In the genomic region with DNA sequence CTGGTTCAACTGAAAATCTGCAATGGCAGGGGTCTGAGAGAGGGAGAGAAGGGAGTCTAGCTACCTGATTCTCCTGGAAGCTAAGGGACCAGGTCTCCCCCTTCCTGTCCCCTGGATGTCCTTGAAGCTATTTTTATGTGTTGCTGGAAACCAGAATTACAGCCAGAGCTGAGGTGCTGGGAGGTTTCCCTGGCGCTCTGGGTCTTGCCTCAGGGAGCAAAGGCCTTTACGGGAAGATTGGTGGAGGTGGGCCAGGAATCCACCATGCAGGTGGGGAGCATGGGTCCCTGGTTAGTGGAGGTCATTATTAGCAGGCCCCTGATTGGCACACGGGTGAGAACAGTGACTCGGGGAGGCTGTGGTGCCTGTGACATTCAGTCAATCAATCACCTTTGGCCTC, we compare ENCODE assay signal across 10 mouse cellular contexts. TPM values are rescaled to one million over a fixed set of nuclear protein-coding genes. Genes with fewer than 3 reads are reported as not detected.
DNase-seq lines count a peak whose midpoint lies in the region; ATAC-seq and TF ChIP-seq lines count a peak whose summit lies in the region.
"Had no signal": no experiment of that assay in that cellular context is flagged by ENCODE, and none has a peak within 500 bp of the region (broad histone marks: within the 10 kb centered on the region; RNA-seq: fewer than 3 reads in every experiment).

No protein-coding gene starts in this region.

- H3K9ac ChIP-seq in liver, postnatal 0 days (replicated peaks), result no peak overlapping the region
- no peak overlapping the region for H3K9ac ChIP-seq in liver, embryonic 11.5 days (ENCODE audit: low read depth, low read length)
- H3K9ac ChIP-seq in hindbrain, embryonic 11.5 days (ENCODE audit: low read depth, low read length), result peak overlapping the region; percentile 15
- no peak overlapping the region for H3K9ac ChIP-seq in neural tube, embryonic 15.5 days (replicated peaks)

- TF ChIP-seq CTCF in liver, postnatal 0 days (IDR thresholded peaks at IDR 0.05; ENCODE audit: low read depth), result no peak

- TF ChIP-seq EP300 in liver, postnatal 0 days (IDR thresholded peaks at IDR 0.05; ENCODE audit: low read depth), result no peak

- no peak overlapping the region for H3K4me2 ChIP-seq in liver, postnatal 0 days (ENCODE audit: low read depth, low read length)
- no peak overlapping the region for H3K4me2 ChIP-seq in liver, embryonic 11.5 days
- no peak overlapping the region for H3K4me2 ChIP-seq in hindbrain, embryonic 11.5 days (replicated peaks; ENCODE audit: low read depth, low read length)
- no peak overlapping the region for H3K4me2 ChIP-seq in neural tube, embryonic 15.5 days

- H3K4me3 ChIP-seq in liver, postnatal 0 days (ENCODE audit: low read depth, low read length), result no peak overlapping the region
- H3K4me3 ChIP-seq in liver, embryonic 11.5 days (ENCODE audit: low read depth, low read length), result no peak overlapping the region
- no peak overlapping the region for H3K4me3 ChIP-seq in hindbrain, embryonic 11.5 days (ENCODE audit: low read depth, low read length)
- no peak overlapping the region for H3K4me3 ChIP-seq in neural tube, embryonic 15.5 days (replicated peaks)

- H3K9me3 ChIP-seq in liver, postnatal 0 days (ENCODE audit: low read length), result no peaks in the 10 kb centered on the region
- no peaks in the 10 kb centered on the region for H3K9me3 ChIP-seq in liver, embryonic 11.5 days (ENCODE audit: control insufficient read depth, low read length)
- H3K9me3 ChIP-seq in hindbrain, embryonic 11.5 days (ENCODE audit: control insufficient read depth, low read length), result no peaks in the 10 kb centered on the region
- H3K9me3 ChIP-seq in neural tube, embryonic 15.5 days (replicated peaks), result no peaks in the 10 kb centered on the region

- no peaks in the 10 kb centered on the region for H3K27me3 ChIP-seq in liver, postnatal 0 days (ENCODE audit: insufficient read depth, low read length)
- no peaks in the 10 kb centered on the region for H3K27me3 ChIP-seq in liver, embryonic 11.5 days (replicated peaks; ENCODE audit: control insufficient read depth, insufficient read depth, low read length)
- no peaks in the 10 kb centered on the region for H3K27me3 ChIP-seq in hindbrain, embryonic 11.5 days (ENCODE audit: control insufficient read depth, insufficient read depth, low read length)
- H3K27me3 ChIP-seq in neural tube, embryonic 15.5 days (replicated peaks), result no peaks in the 10 kb centered on the region

- no peak overlapping the region for H3K27ac ChIP-seq in liver, postnatal 0 days (ENCODE audit: low read depth)
- H3K27ac ChIP-seq in liver, embryonic 11.5 days (ENCODE audit: low read depth, low read length), result no peak overlapping the region
- H3K27ac ChIP-seq in hindbrain, embryonic 11.5 days (ENCODE audit: low read depth, low read length), result peak overlapping the region; percentile 60; the same call in 1 of the 2 replicates
- H3K27ac ChIP-seq in neural tube, embryonic 15.5 days (replicated peaks), result peak overlapping the region; percentile 73

- 55% methylated on average over 4 of the region's 4 CpGs for WGBS in liver, postnatal 0 days (ENCODE audit: insufficient replicate concordance)
- 52% methylated on average over 4 of the region's 4 CpGs for WGBS in liver, embryonic 11.5 days
- WGBS in hindbrain, embryonic 11.5 days, result 44% methylated on average over 4 of the region's 4 CpGs
- WGBS in neural tube, embryonic 15.5 days, result 36% methylated on average over 4 of the region's 4 CpGs

- 0 out of 2 replicates have a peak, but pooled peaks cover 8% of the 10 kb centered on the region for H3K4me1 ChIP-seq in liver, postnatal 0 days (ENCODE audit: insufficient read depth)
- H3K4me1 ChIP-seq in liver, embryonic 11.5 days (replicated peaks; ENCODE audit: control insufficient read depth, insufficient read depth, low read length), result peaks cover 15% of the 10 kb centered on the region; the same call in 1 of the 2 replicates
- peaks cover 11% of the 10 kb centered on the region for H3K4me1 ChIP-seq in hindbrain, embryonic 11.5 days (replicated peaks; ENCODE audit: control insufficient read depth, insufficient read depth, low read length)
- H3K4me1 ChIP-seq in neural tube, embryonic 15.5 days, result peaks cover 35% of the 10 kb centered on the region

- DNase-seq in liver, postnatal 0 days, result no peak
- DNase-seq in liver, embryonic 11.5 days (ENCODE audit: low spot score), result no peak
- DNase-seq in hindbrain, embryonic 11.5 days (ENCODE audit: low spot score), result no peak
- peak; percentile 24 to 48 for DNase-seq in kidney, postnatal 36 days
- DNase-seq in cerebellum, postnatal 14 days, result no peak
- no peak for DNase-seq in natural killer cell, adult 2 months (ENCODE audit: low spot score in 2 of 2)
- DNase-seq: cerebellum, adult 2 months; layer of hippocampus, postnatal 36 days had no signal

- ATAC-seq in liver, postnatal 0 days, result peak; percentile 60; the same call in 1 of the 2 replicates
- no peak for ATAC-seq in liver, embryonic 11.5 days (replicated peaks; ENCODE audit: low FRiP score)
- no peak for ATAC-seq in hindbrain, embryonic 11.5 days (ENCODE audit: low FRiP score)
- no peak for ATAC-seq in neural tube, embryonic 15.5 days (ENCODE audit: low FRiP score)
- ATAC-seq in megakaryocyte-erythroid progenitor cell, adult 5-6 weeks (replicated peaks; ENCODE audit: low FRiP score, low TSS enrichment, poor library complexity, severe bottlenecking), result no peak

- no peaks in the 10 kb centered on the region for H3K36me3 ChIP-seq in liver, postnatal 0 days (replicated peaks; ENCODE audit: insufficient read depth, low read length)
- no peaks in the 10 kb centered on the region for H3K36me3 ChIP-seq in liver, embryonic 11.5 days (ENCODE audit: control insufficient read depth, insufficient read depth, low read length)
- no peaks in the 10 kb centered on the region for H3K36me3 ChIP-seq in hindbrain, embryonic 11.5 days (ENCODE audit: control insufficient read depth, insufficient read depth, low read length)
- no peaks in the 10 kb centered on the region for H3K36me3 ChIP-seq in neural tube, embryonic 15.5 days

RNA-seq across cellular contexts. Expression of a gene that starts 53.3 kb away (rescaled TPM):
- 0.22 TPM in 2 replicates for polyA plus RNA-seq in liver, postnatal 0 days (2015; fragmentation: Nextera tagmentation; extraction: Ambion mirVana)
- 0.38 TPM in 1 of 2 replicates, not detected in the other for polyA plus RNA-seq in liver, embryonic 11.5 days (2014; fragmentation: Nextera tagmentation; extraction: Ambion mirVana)
- 0.18 and 0.57 TPM in 2 replicates for polyA plus RNA-seq in hindbrain, embryonic 11.5 days (2014; fragmentation: Nextera tagmentation; extraction: Ambion mirVana)
- 0.31 and 0.83 TPM in 2 replicates for polyA plus RNA-seq in neural tube, embryonic 15.5 days (2015; fragmentation: Nextera tagmentation; extraction: Ambion mirVana)
- total RNA-seq in megakaryocyte-erythroid progenitor cell, adult 5-6 weeks (2014; fragmentation: Nextera tagmentation), result 2.7 TPM in 1 of 2 replicates, not detected in the other
- 1.0 TPM in 1 of 2 replicates, not detected in the other for total RNA-seq in megakaryocyte-erythroid progenitor cell, adult 5-6 weeks (2017)

Comparison
In these comparisons a context has a peak if more than half of its experiments do, and no peak if none do; other contexts are left out.
1. DNase-seq: peak in kidney, postnatal 36 days (2 of 2); none in liver, postnatal 0 days (single experiment), liver, embryonic 11.5 days (single experiment), hindbrain, embryonic 11.5 days (single experiment), cerebellum, postnatal 14 days (0 of 2) and natural killer cell, adult 2 months (0 of 2).
2. H3K27ac ChIP-seq: peak in hindbrain, embryonic 11.5 days (single experiment) and neural tube, embryonic 15.5 days (single experiment); none in liver, postnatal 0 days (single experiment) and liver, embryonic 11.5 days (single experiment).